Mouse (Mus musculus): ENCODE results near the gene Iffo1.

- no peak for TF ChIP-seq EP300 (IDR thresholded peaks at IDR 0.05)
- no peak for TF ChIP-seq CTCF (IDR thresholded peaks at IDR 0.05)
Measured at GRCm38 (mm10) chr6:125119387-125119786, 25.7 kb upstream of the Iffo1 start.

All from lung, postnatal 0 days (tissue).